In genomic region chr17:45936577-45936976, GRCm38 (mm10) we compare ENCODE assay signal across 26 mouse cellular contexts.
DNase-seq lines count a peak whose midpoint lies in the region; ATAC-seq and TF ChIP-seq lines count a peak whose summit lies in the region.
"Had no signal": no experiment of that assay in that cellular context is flagged by ENCODE, and none has a peak within 500 bp of the region (broad histone marks: within the 10 kb centered on the region; RNA-seq: fewer than 3 reads in every experiment).

No protein-coding gene starts in this region.

- H3K4me3 ChIP-seq in kidney, embryonic 15.5 days (replicated peaks), result no peak overlapping the region
- no peak overlapping the region for H3K4me3 ChIP-seq in neural tube, embryonic 15.5 days (replicated peaks)
- no peak overlapping the region for H3K4me3 ChIP-seq in cerebellum, adult 2 months (replicated peaks; ENCODE audit: insufficient read depth, low read depth, low read length)
- H3K4me3 ChIP-seq: erythroblast, embryonic 14.5 days; forebrain, embryonic 12.5 days; heart, embryonic 10.5 days; heart, embryonic 15.5 days; hindbrain, embryonic 13.5 days; liver, embryonic 12.5 days; megakaryocyte, embryonic 14.5 days had no signal

- no peak for DNase-seq in kidney, postnatal 36 days
- DNase-seq in neural tube, embryonic 10.5 days (ENCODE audit: extremely low spot score, low spot score), result peak; percentile 33
- peak; percentile 64 for DNase-seq in forelimb bud, embryonic 11.5 days (ENCODE audit: low read depth, low spot score)
- peak; percentile 69 for DNase-seq in retina, postnatal 1 day
- DNase-seq in cerebellum, adult 2 months, result no peak
- DNase-seq in heart, postnatal 10 days, result no peak
- DNase-seq: adrenal gland, postnatal 25 days; cerebellum, adult 11-12 months; cerebellum, postnatal 10 days; gastrocnemius, postnatal 25 days; heart, adult 11 months; heart, postnatal 36 days; kidney, postnatal 10 days; liver, postnatal 0 days; lung, postnatal 4 days; midbrain, embryonic 14.5 days had no signal

- ATAC-seq in kidney, embryonic 15.5 days (replicated peaks; ENCODE audit: low FRiP score), result peak; percentile 68; the same call in 1 of the 2 replicates
- no peak for ATAC-seq in neural tube, embryonic 15.5 days (ENCODE audit: low FRiP score)
- ATAC-seq: CD4-positive, CD25-positive, alpha-beta regulatory T cell, adult 4 months; liver, embryonic 12.5 days; liver, postnatal 0 days had no signal

- H3K9ac ChIP-seq in kidney, embryonic 15.5 days, result no peak overlapping the region
- H3K9ac ChIP-seq in neural tube, embryonic 15.5 days (replicated peaks), result no peak overlapping the region
- H3K9ac ChIP-seq: forebrain, embryonic 12.5 days; heart, embryonic 15.5 days; hindbrain, embryonic 13.5 days; liver, embryonic 12.5 days; liver, postnatal 0 days had no signal

- peak overlapping the region; percentile 48 for H3K27ac ChIP-seq in kidney, embryonic 15.5 days
- H3K27ac ChIP-seq in neural tube, embryonic 15.5 days (replicated peaks), result no peak overlapping the region
- no peak overlapping the region for H3K27ac ChIP-seq in cerebellum, adult 2 months (ENCODE audit: insufficient read depth, low read length)
- H3K27ac ChIP-seq: forebrain, embryonic 12.5 days; heart, embryonic 10.5 days; heart, embryonic 15.5 days; hindbrain, embryonic 13.5 days; liver, embryonic 12.5 days had no signal

- peaks cover 59% of the 10 kb centered on the region for H3K4me1 ChIP-seq in kidney, embryonic 15.5 days
- H3K4me1 ChIP-seq in neural tube, embryonic 15.5 days, result peaks cover 4% of the 10 kb centered on the region; the same call in 1 of the 2 replicates
- no peaks in the 10 kb centered on the region for H3K4me1 ChIP-seq in cerebellum, adult 2 months (ENCODE audit: control insufficient read depth, insufficient read depth, low read length)

- intact Hi-C loops in heart, postnatal 10 days (cut with DNase I), result no loop called here

- no peaks in the 10 kb centered on the region for H3K9me3 ChIP-seq in kidney, embryonic 15.5 days (replicated peaks)
- H3K9me3 ChIP-seq in neural tube, embryonic 15.5 days (replicated peaks), result no peaks in the 10 kb centered on the region
- H3K9me3 ChIP-seq: forebrain, embryonic 12.5 days; heart, embryonic 10.5 days; heart, embryonic 15.5 days; hindbrain, embryonic 13.5 days; liver, embryonic 12.5 days; megakaryocyte, embryonic 14.5 days had no signal

- no peak for TF ChIP-seq POLR2A in cerebellum, adult 2 months (IDR thresholded peaks at IDR 0.05; ENCODE audit: borderline replicate concordance, insufficient read depth, low read length)

- peaks cover 13% of the 10 kb centered on the region for H3K27me3 ChIP-seq in kidney, embryonic 15.5 days
- no peaks in the 10 kb centered on the region for H3K27me3 ChIP-seq in neural tube, embryonic 15.5 days (replicated peaks)
- no peaks in the 10 kb centered on the region for H3K27me3 ChIP-seq in cerebellum, adult 2 months (ENCODE audit: control insufficient read depth, insufficient read depth, low read length)
- H3K27me3 ChIP-seq: heart, embryonic 15.5 days; hindbrain, embryonic 13.5 days; liver, embryonic 12.5 days had no signal

- 14% methylated on average over 12 of the region's 12 CpGs for WGBS in kidney, embryonic 15.5 days
- WGBS in neural tube, embryonic 15.5 days, result 15% methylated on average over 12 of the region's 12 CpGs
- 59% methylated on average over 12 of the region's 12 CpGs for WGBS in cerebellum, adult 2 months

- H3K4me2 ChIP-seq in kidney, embryonic 15.5 days, result no peak overlapping the region
- H3K4me2 ChIP-seq in neural tube, embryonic 15.5 days, result no peak overlapping the region
- H3K4me2 ChIP-seq: forebrain, embryonic 12.5 days; heart, embryonic 15.5 days; hindbrain, embryonic 13.5 days; liver, embryonic 12.5 days had no signal

- no peaks in the 10 kb centered on the region for H3K36me3 ChIP-seq in kidney, embryonic 15.5 days
- no peaks in the 10 kb centered on the region for H3K36me3 ChIP-seq in neural tube, embryonic 15.5 days
- H3K36me3 ChIP-seq: forebrain, embryonic 12.5 days; heart, embryonic 10.5 days; heart, embryonic 15.5 days; hindbrain, embryonic 13.5 days; liver, embryonic 12.5 days had no signal

- no peak for TF ChIP-seq CTCF in cerebellum, adult 2 months (IDR thresholded peaks at IDR 0.05; ENCODE audit: borderline replicate concordance, insufficient read depth, low read depth, low read length)

Comparison
In these comparisons a context has a peak if more than half of its experiments do, and no peak if none do; other contexts are left out.
1. DNase-seq: peak in neural tube, embryonic 10.5 days (single experiment), forelimb bud, embryonic 11.5 days (single experiment) and retina, postnatal 1 day (single experiment); none in kidney, postnatal 36 days (0 of 2), cerebellum, adult 2 months (0 of 2) and heart, postnatal 10 days (0 of 2).